Mouse (Mus musculus) cerebellum, adult 2 months (tissue): ENCODE data around the gene Plch1.

Experiments
- CTCF ChIP-seq: fragments of 200-500 bp; IDR thresholded peaks from 2 replicates; pipeline ENCODE4 v1.5.1; 2011; ENCODE audit warnings: low read depth, mild to moderate bottlenecking, control low read depth, low read length, moderate library complexity, borderline replicate concordance; ENCODE audit not compliant: insufficient read depth
- POLR2A ChIP-seq: fragments of 200-500 bp; IDR thresholded peaks from 2 replicates; pipeline ENCODE4 v1.6.1; 2011; ENCODE audit warnings: low read length, control low read depth, borderline replicate concordance; ENCODE audit not compliant: insufficient read depth

DNA sequence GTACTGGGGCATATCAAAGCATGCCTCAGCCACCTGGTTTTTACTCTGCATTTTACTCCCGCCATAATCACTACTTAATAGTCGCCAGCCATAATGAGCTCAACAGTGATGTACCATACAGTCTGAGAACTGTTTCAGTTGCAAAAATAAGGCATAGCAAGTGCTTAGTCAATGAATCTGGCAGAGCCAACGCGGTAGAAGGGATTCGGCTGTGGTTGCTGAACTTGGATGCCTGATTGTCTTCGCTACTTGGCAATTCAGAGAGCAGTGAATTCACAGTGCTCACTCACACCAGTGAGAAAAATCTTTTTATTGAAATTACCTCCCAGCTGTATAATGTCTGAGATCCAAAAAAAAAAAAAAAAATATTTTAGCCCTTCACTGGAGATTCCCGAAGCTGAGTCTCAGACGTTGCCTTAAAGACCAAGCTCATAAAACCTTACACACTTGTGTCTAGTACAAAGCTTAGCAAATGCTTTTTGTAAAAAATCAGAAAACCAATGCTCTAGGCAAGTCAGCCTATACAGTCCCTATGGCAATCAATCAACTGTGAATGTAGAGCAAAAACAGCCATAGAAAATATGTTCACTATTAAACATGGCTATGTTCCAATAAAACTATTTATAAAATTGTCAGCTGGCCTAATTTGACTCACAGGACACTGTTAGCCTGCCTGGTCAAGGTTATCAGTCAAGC is 62.2 kb downstream of the Plch1 start:
- no peak for TF ChIP-seq POLR2A
- TF ChIP-seq CTCF, result no peak
